Mouse (Mus musculus) ES-Bruce4 (cell line): ENCODE data around the gene Matn3. TPM values are rescaled to one million over a fixed set of nuclear protein-coding genes. Genes with fewer than 3 reads are reported as not detected.
"Not testable (repeated sequence)": the region's sequence is repeated elsewhere in the genome, so short reads cannot be mapped to it uniquely, and the experiment has no call there.

Source experiments
- H3K27ac ChIP-seq: 2 replicates; pipeline ENCODE4 v1.5.1; 2012; ENCODE audit warnings: low read length, inconsistent platforms; ENCODE audit not compliant: insufficient read depth
- H3K27me3 ChIP-seq: 2 replicates; pipeline ENCODE4 v1.6.1; 2012; ENCODE audit warnings: mild to moderate bottlenecking, low read length, inconsistent platforms; ENCODE audit not compliant: control insufficient read depth, poor library complexity, insufficient read depth, severe bottlenecking
- H3K36me3 ChIP-seq: 2 replicates; pipeline ENCODE4 v1.6.1; 2012; ENCODE audit warnings: inconsistent platforms, mild to moderate bottlenecking, low read length, moderate library complexity; ENCODE audit not compliant: control insufficient read depth, poor library complexity, insufficient read depth, severe bottlenecking
- H3K4me1 ChIP-seq: one replicate; pipeline ENCODE4 v1.8.1; 2011; ENCODE audit warnings: low read length; ENCODE audit not compliant: control insufficient read depth, insufficient read depth
- H3K4me3 ChIP-seq: 2 replicates; pipeline ENCODE4 v1.5.1; 2011; ENCODE audit warnings: low read depth, mild to moderate bottlenecking, low read length
- H3K9ac ChIP-seq: 2 replicates; pipeline ENCODE4 v1.6.1; 2012; ENCODE audit warnings: low read depth, mild to moderate bottlenecking, inconsistent platforms; ENCODE audit not compliant: poor library complexity, severe bottlenecking
- H3K9me3 ChIP-seq: replicated peaks from 2 replicates; pipeline ENCODE4 v1.6.1; 2012; ENCODE audit warnings: mild to moderate bottlenecking, low read length, inconsistent platforms; ENCODE audit not compliant: control insufficient read depth, poor library complexity, insufficient read depth, severe bottlenecking
- CTCF ChIP-seq: IDR thresholded peaks from one replicate; pipeline ENCODE4 v1.8.1; 2011; ENCODE audit warnings: low read depth, low read length
- EP300 ChIP-seq: IDR thresholded peaks from 2 replicates; pipeline ENCODE4 v1.6.1; 2011; ENCODE audit warnings: low read depth, low read length; ENCODE audit not compliant: insufficient read depth
- POLR2A ChIP-seq: IDR thresholded peaks from one replicate; pipeline ENCODE4 v1.8.1; 2011; ENCODE audit warnings: low read length; ENCODE audit not compliant: insufficient read depth
- polyA plus RNA-seq: library from polyadenylated mRNA; stranded (reverse); fragments of >200 nt; gene quantifications from 2 replicates; pipeline ENCODE4 v1.2.4, GENCODE M21; 2011; ENCODE audit warnings: low read depth; ENCODE audit not compliant: missing spikeins, insufficient read depth, insufficient read length

Gene Matn3
- polyA plus RNA-seq, 1 experiment, result 6.6 TPM

DNA sequence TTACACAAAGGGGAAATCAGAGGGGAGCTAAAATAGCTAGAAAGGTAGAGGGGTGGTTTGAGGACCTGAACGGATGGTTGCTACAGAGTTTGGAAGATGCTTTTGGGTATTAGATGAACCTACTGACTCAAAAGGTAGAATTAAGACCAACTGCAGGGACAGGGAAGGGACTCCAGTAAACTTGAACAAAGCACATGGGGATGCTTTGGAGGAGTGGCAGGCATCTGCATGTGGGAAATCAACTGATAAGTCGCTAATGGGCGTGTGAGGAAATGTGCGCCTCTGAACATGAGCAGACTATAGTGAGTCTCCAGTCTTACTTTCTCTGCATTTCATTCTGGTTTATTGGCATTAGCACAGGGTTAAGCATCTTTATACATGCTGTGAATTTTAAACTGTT lies 16.6 kb upstream of the Matn3 start:
- no peak overlapping the region for H3K9ac ChIP-seq
- no peaks in the 10 kb centered on the region for H3K27me3 ChIP-seq
- H3K9me3 ChIP-seq, result no peaks in the 10 kb centered on the region
- H3K36me3 ChIP-seq, result peaks cover 40% of the 10 kb centered on the region
- no peaks in the 10 kb centered on the region for H3K4me1 ChIP-seq
- no peak overlapping the region for H3K4me3 ChIP-seq
- TF ChIP-seq EP300 (no peak), CTCF (no peak), POLR2A (no peak)
- H3K27ac ChIP-seq, result no peak overlapping the region

DNA sequence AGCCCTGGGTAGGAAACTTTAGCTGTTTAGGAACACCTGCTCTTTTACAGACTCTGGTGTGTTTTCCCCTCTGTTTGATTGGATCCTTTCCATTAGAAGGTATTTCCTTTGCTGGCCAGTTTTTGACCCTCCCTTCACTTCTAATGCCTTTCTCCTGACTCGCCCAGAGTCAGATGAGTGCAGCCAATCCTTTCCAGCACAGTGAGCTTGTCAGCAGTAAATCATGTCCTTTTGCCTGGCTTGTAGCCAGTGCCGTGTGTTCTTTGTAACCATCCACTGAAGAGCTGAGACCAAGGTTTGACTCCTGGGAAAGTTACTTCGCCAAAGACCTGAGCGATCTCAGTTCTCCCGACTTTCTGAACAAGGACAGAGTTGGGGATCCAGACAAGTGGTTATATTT lies 12.4 kb upstream of the Matn3 start:
- Histone ChIP-seq H3K27ac (no peak overlapping the region), H3K36me3 (peaks cover 51% of the 10 kb centered on the region), H3K9ac (no peak overlapping the region), H3K4me1 (peaks cover 2% of the 10 kb centered on the region), H3K4me3 (no peak overlapping the region), H3K9me3 (no peaks in the 10 kb centered on the region), H3K27me3 (no peaks in the 10 kb centered on the region)
- TF ChIP-seq CTCF (no peak), EP300 (no peak), POLR2A (no peak)

DNA sequence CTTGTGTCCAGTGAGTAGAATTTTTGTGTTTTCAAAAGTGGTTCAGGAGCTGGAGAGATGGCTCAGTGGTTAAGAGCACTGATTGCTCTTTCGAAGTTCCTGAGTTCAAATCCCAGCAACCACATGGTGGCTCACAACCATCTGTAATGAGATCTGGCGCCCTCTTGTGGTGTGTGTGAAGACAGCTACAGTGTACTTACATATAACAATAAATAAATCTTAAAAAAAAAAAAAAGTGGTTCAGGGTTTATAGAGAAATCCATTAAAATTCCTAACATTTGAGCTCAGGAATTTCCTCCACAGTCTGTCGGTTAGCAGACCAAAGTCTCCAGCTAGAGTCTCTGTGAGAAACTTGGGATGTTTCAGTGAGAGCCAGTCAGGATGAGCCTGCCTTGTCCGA lies 11.5 kb upstream of the Matn3 start:
- not testable (repeated sequence) for H3K9me3 ChIP-seq, H3K4me1 ChIP-seq, H3K27me3 ChIP-seq, H3K9ac ChIP-seq, H3K4me3 ChIP-seq, H3K27ac ChIP-seq
- peaks cover 51% of the 10 kb centered on the region for H3K36me3 ChIP-seq

GRCm38 (mm10) chr12:8939490-8939889 lies 8.2 kb upstream of the Matn3 start:
- TF ChIP-seq CTCF (no peak), EP300 (no peak), POLR2A (no peak)
- Histone ChIP-seq H3K4me3 (no peak overlapping the region), H3K9ac (no peak overlapping the region), H3K27me3 (no peaks in the 10 kb centered on the region), H3K4me1 (peaks cover 4% of the 10 kb centered on the region), H3K27ac (no peak overlapping the region), H3K9me3 (no peaks in the 10 kb centered on the region), H3K36me3 (peaks cover 37% of the 10 kb centered on the region)

GRCm38 (mm10) chr12:8940011-8941005 lies 7.4 kb upstream of the Matn3 start:
- no peak overlapping the region for H3K9ac ChIP-seq
- no peaks in the 10 kb centered on the region for H3K9me3 ChIP-seq
- H3K4me1 ChIP-seq, result peaks cover 4% of the 10 kb centered on the region
- no peak overlapping the region for H3K4me3 ChIP-seq
- H3K36me3 ChIP-seq, result peaks cover 30% of the 10 kb centered on the region
- H3K27ac ChIP-seq, result peak overlapping the region; percentile 93
- no peaks in the 10 kb centered on the region for H3K27me3 ChIP-seq
- no peak for TF ChIP-seq POLR2A
- TF ChIP-seq CTCF, result no peak
- TF ChIP-seq EP300, result no peak

GRCm38 (mm10) chr12:8941131-8941615 lies 6.6 kb upstream of the Matn3 start:
- H3K27ac ChIP-seq, result peak overlapping the region; percentile 93
- H3K9me3 ChIP-seq, result no peaks in the 10 kb centered on the region
- H3K27me3 ChIP-seq, result no peaks in the 10 kb centered on the region
- H3K4me1 ChIP-seq, result peaks cover 4% of the 10 kb centered on the region
- peaks cover 22% of the 10 kb centered on the region for H3K36me3 ChIP-seq
- no peak overlapping the region for H3K4me3 ChIP-seq
- H3K9ac ChIP-seq, result peak overlapping the region; percentile 47; the same call in 1 of the 2 replicates
- TF ChIP-seq CTCF, result no peak
- peak; percentile 91 for TF ChIP-seq EP300
